Mouse (Mus musculus): ENCODE results near the gene Anapc15.
A peak's percentile ranks its signal among the peaks of the same experiment; 100 is the strongest.
"Not testable (repeated sequence)": the region's sequence is repeated elsewhere in the genome, so short reads cannot be mapped to it uniquely, and the experiment has no call there.

Gene Anapc15

GRCm38 (mm10) chr7:101900331-101901097 is 37.0 kb downstream of the Anapc15 start:
- DNase-seq: no peak

- no peak for DNase-seq
Observed at GRCm38 (mm10) chr7:101901969-101902368, 38.5 kb downstream of the Anapc15 start.

GRCm38 (mm10) chr7:101902846-101903245 is 39.3 kb downstream of the Anapc15 start:
- no peak for DNase-seq

- peak; percentile 99 for DNase-seq
Observed at GRCm38 (mm10) chr7:101905561-101906286, 42.2 kb downstream of the Anapc15 start, which contains the start of gene Lamtor1. TSS of gene Lamtor1 (plus strand) at chr7:101905904.

GRCm38 (mm10) chr7:101906287-101906681 is 42.8 kb downstream of the Anapc15 start, which contains the start of gene Tomt:
TSS of gene Tomt (minus strand) at chr7:101906359.
- no peak for DNase-seq

- DNase-seq: no peak
Observed at GRCm38 (mm10) chr7:101906696-101907095, 43.2 kb downstream of the Anapc15 start.

GRCm38 (mm10) chr7:101908367-101908766 is 44.9 kb downstream of the Anapc15 start:
- no peak for DNase-seq

GRCm38 (mm10) chr7:101910138-101910537 is 46.6 kb downstream of the Anapc15 start:
- DNase-seq: no peak

GRCm38 (mm10) chr7:101911982-101912381 is 48.5 kb downstream of the Anapc15 start:
- no peak for DNase-seq

- peak; percentile 61 for DNase-seq
Observed at GRCm38 (mm10) chr7:101918071-101918470, 54.6 kb downstream of the Anapc15 start.

- DNase-seq: not testable (repeated sequence)
Observed at GRCm38 (mm10) chr7:101925892-101926291, 62.4 kb downstream of the Anapc15 start.

GRCm38 (mm10) chr7:101928093-101928492 is 64.6 kb downstream of the Anapc15 start:
- no peak for DNase-seq

GRCm38 (mm10) chr7:101932551-101932950 is 69.0 kb downstream of the Anapc15 start:
- DNase-seq: no peak

GRCm38 (mm10) chr7:101933300-101933699 is 69.8 kb downstream of the Anapc15 start:
- DNase-seq: peak; percentile 11

- peak; percentile 90 for DNase-seq
Observed at GRCm38 (mm10) chr7:101933751-101934240, 70.3 kb downstream of the Anapc15 start, which contains the start of the genes Lrrc51 and Numa1. TSS of gene Lrrc51 (minus strand) at chr7:101933895. TSS of gene Numa1 (plus strand) at chr7:101934111.

GRCm38 (mm10) chr7:101935957-101936356 is 72.4 kb downstream of the Anapc15 start:
- DNase-seq: no peak

- DNase-seq: no peak
Observed at GRCm38 (mm10) chr7:101936996-101937395, 73.5 kb downstream of the Anapc15 start.

- DNase-seq: no peak
Observed at GRCm38 (mm10) chr7:101937569-101937968, 74.1 kb downstream of the Anapc15 start.

- DNase-seq: no peak
Observed at GRCm38 (mm10) chr7:101938348-101938747, 74.8 kb downstream of the Anapc15 start.

- DNase-seq: no peak
Observed at GRCm38 (mm10) chr7:101939758-101940157, 76.2 kb downstream of the Anapc15 start.

GRCm38 (mm10) chr7:101949008-101949407 is 85.5 kb downstream of the Anapc15 start:
- DNase-seq: not testable (repeated sequence)
